Mouse (Mus musculus) kidney, adult 11 months (tissue): ENCODE measurements around the gene Ctse.

ENCODE experiments used
- DNase-seq: peaks from one replicate; pipeline ENCODE4 v3.0.0; 2022

Gene Ctse

GRCm38 (mm10) chr1:131655601-131656000 lies 17.5 kb downstream of the Ctse start:
- DNase-seq, result no peak

DNA sequence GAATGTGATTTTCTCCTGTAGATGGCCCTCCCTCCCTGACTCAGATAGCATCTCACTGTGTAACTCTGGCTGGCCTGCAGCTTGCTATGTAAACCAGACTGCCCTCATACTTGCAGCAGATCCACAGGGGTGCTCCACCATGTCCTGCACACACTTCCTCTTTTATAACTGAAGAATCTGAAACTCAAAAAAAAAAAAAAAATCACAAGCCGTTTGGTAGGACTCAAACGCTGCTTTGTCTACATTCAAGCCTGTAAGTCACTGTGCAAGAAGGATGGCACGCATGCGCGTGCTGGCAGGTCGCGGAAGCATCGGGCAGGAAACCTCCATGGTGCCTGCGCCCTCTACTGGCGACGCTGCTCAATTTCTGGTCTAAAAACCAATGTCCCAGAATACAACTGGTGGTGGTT lies 19.8 kb downstream of the Ctse start:
- peak; percentile 83 for DNase-seq

- DNase-seq, result no peak
These were observed 21.5 kb downstream of the Ctse start for GRCm38 (mm10) chr1:131659512-131660085.

DNA sequence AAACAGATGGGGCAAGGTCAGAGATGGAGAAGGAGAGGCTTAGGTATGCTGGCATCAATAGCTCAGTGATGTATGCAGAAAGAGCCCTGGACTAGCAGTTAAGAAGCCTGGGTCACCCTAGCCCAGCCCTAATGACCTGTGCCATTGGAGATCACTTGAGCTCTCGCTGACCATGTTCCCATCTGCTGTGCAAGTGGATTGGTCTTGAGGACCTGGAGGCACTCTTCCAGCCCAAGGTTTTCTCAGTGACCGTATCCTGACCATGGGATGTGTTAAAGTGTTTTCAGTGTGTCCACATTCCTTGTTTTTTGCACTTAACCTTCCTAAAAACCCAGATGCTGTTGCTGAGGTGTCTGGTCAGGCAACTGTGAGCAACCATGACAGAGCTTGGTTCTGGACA lies 22.2 kb downstream of the Ctse start:
- DNase-seq, result no peak

GRCm38 (mm10) chr1:131660716-131661472 lies 22.8 kb downstream of the Ctse start:
- DNase-seq, result no peak

DNA sequence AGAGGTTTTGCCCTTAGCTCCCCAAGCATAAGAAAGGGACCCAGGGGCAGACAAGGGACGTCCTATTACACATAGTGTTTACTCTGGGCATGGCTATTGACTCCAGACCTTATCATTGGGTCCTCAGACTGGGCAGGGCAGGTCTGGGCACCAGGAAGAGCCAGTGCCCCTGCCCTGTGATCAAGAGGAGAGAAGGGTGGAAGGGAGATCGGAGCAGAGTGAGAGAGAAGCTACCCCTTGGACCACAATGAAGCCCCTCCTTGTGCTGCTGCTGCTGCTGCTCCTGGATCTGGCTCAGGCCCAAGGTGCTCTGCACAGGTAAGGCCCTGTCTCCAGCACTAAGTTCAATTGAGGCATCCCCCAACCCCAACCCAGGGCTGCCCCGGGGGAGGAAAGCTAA lies 23.6 kb downstream of the Ctse start:
- DNase-seq, result no peak

- no peak for DNase-seq
These were observed 25.3 kb downstream of the Ctse start for GRCm38 (mm10) chr1:131663286-131663995.

- DNase-seq, result no peak
These were observed 26.0 kb downstream of the Ctse start for GRCm38 (mm10) chr1:131664136-131664535.

GRCm38 (mm10) chr1:131665886-131666285 lies 27.8 kb downstream of the Ctse start:
- DNase-seq, result no peak

DNA sequence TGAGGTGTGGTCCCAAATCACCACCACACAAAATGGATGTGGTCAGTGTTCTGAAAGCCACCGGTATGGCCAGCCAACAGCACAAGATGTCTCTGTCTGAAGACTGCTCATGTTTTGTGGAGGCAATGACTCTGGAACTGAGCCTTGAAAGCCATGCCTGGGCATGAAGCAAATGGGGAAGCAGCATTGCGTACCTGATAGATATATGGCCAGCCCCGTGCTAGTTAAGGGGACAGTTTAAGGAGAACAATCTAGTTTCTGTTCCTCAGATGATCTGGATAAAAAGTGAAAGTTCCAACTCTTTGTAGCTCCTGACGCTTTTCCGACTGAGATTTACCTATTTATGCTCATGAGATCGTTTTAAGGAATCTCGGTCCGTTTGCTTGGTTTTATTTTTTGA lies 33.0 kb downstream of the Ctse start:
- no peak for DNase-seq

GRCm38 (mm10) chr1:131672361-131672760 lies 34.3 kb downstream of the Ctse start:
- no peak for DNase-seq

- DNase-seq, result no peak
These were observed 41.5 kb downstream of the Ctse start for GRCm38 (mm10) chr1:131679644-131680043.

GRCm38 (mm10) chr1:131687739-131688138 lies 49.6 kb downstream of the Ctse start:
- no peak for DNase-seq

GRCm38 (mm10) chr1:131688475-131688874 lies 50.4 kb downstream of the Ctse start, which contains the start of gene Rab7b:
Gene Rab7b, plus strand, starts transcription at chr1:131688695.
- peak; percentile 9 for DNase-seq

DNA sequence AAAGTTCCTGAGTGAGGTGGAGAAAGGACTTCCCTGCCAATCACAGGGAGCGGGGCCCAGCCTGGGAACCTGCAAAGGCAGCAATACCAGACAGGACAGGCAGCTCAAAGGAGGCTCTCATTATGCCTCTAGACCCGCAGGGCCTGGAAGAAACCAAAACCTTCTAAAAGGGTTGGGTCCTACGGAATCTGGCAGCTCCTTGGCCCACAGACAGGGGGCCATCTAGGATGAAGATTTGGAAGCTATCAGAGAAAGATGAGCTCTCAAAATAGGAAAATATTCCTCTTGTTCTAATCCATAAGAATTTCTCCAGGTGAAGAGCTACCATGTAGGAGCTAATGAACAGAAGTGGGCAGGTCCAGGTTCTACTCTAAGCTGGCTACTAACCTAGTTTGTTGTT lies 50.9 kb downstream of the Ctse start:
- no peak for DNase-seq

- no peak for DNase-seq
These were observed 51.8 kb downstream of the Ctse start for GRCm38 (mm10) chr1:131689899-131690298.

GRCm38 (mm10) chr1:131690435-131690834 lies 52.3 kb downstream of the Ctse start:
- DNase-seq, result peak; percentile 9

GRCm38 (mm10) chr1:131691356-131691755 lies 53.2 kb downstream of the Ctse start:
- DNase-seq, result no peak

GRCm38 (mm10) chr1:131695308-131695707 lies 57.2 kb downstream of the Ctse start:
- DNase-seq, result no peak

DNA sequence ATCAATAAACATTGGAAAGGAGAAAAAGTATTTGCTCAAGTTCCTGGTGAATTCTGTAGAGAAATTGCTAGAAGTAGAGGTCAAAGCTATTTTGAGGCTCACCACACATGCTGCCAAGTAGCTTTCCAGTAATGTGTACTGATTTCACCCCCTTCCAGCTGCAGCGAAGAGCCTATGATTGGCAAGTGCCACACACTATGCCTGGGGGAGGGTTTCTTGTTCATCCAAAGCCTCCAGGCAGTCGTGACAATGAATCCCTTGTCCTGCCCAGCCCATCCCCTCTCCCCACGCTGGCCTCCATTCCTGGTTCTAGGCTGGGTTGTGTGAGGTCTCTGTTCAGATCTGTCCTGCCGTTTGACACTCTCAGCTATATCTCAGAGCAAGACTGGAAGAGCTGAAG lies 58.2 kb downstream of the Ctse start:
- no peak for DNase-seq

GRCm38 (mm10) chr1:131698770-131699169 lies 60.7 kb downstream of the Ctse start:
- no peak for DNase-seq

DNA sequence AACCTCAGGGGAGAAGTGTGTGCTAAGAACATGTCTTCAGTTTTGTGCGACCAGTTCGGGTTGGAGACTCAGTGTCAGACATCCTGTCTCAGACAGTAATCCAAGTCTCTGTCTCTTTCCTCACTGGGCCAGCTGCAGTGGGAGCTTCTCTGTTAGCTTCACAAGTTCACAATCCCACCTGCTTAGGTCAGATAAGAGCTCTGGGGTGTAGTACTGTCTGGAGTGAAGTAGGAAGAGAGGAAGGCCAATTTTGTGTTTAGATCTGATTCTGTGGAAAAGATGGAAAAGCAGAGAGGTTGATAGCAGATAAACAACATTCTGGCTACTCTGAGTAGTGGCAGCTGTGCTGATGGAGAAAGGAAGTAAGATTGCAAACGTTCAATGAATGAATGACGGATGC lies 61.5 kb downstream of the Ctse start:
- no peak for DNase-seq

DNA sequence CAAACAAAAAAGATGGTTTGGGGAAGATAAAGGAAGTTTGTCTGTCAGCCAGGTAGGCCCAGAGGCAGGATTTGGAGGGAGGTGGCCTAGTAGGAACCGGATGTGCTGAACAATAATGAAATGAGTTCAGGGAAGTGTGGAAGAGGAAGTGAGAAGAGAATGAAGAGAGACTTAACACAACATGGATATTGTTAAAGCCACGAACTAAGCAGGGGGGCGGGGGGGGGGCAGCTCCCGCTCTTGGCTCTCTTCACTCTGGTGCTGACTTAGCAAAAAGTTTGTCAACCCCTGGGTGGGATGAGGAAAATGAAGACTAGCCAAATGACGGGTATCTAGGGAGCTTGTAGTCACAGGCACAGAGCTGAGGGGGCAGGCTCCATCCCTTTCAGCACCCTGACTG lies 62.3 kb downstream of the Ctse start:
- DNase-seq, result no peak

DNA sequence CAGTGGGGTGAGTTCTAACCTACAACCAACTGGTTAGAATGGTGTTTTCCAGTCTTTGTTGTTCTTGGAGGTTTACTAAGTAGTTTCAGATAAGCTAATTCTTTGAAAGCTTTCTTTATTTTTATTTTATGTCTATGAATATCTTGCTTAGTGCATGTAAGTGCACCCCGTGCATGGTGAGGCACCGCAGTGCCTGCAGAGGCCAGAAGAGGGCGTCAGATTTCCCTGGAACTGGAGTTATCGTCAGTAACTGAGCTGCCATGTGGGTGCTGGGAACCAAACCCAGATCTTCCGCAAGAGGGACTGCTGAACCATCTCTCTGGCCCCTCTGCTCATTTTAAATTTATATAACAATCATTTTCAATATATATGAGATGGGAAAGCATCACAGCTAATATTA lies 63.3 kb downstream of the Ctse start:
- no peak for DNase-seq
